Mouse (Mus musculus) B cell, adult 2 months (primary cell): ENCODE results near the gene Sel1l3.

Experiments used
- DNase-seq, 2 experiments: peaks; one replicate each; pipeline ENCODE4 v3.0.0; 2022

The Sel1l3 gene

DNA sequence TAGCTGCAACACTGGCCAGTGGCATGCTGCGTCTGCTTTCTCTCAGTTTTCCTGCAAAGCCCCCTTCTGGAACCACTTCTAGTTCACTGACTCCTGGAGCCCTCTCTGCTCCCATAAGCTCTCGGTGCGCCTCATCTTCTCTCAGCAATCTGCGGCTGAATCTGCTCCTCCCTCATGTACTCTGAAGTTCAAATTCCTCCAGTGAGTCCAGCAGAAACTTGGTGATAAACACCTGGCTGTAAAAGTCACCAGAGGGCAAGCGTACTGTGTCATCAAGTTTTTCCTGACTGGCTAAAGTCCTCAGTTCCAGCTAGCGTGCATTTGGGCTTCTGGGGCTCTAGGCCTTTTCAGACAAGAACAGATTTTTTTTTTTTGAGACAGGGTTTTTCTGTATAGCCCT is 139.2 kb downstream of the Sel1l3 start:
- no peak for DNase-seq

DNA sequence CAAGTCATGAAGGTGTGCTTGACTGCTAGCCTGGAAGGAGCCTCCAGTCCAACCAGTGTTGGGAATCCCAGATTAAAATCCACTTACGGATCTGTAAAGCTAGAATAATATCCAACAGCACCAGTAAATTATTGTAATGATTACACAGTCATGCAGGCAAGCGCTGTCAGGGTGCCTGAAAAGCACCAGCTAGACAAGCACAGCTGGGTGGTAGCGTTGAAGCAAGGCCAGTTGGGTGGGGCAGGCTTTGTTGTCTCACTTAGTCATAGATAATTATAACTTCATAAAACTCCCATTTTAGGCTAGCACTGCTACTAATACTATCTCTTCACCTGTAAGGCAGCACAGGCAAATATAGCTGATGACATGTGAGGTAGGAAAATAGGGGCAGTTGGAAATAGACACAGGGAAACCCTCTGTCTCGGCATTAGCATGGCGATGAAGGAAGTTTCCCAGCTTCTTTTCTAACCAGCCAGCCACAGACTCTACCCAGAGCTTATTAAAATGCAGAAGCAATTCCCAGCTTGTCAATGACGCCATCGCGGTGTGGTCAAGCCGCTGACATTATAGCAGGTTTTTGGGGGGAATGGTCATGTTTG is 152.1 kb downstream of the Sel1l3 start:
- no peak for DNase-seq
